Mouse (Mus musculus) CH12.LX (cell line): ENCODE results near the gene Capza2. TPM values are rescaled to one million over a fixed set of nuclear protein-coding genes. Genes with fewer than 3 reads are reported as not detected.

Experiments used
- DNase-seq: peaks from one replicate; pipeline ENCODE4 v3.0.0-alpha.2; 2013; ENCODE audit errors: extremely low read depth
- H3K27ac ChIP-seq: 2 replicates; pipeline ENCODE4 v1.5.1; 2012; ENCODE audit warnings: low read depth, mild to moderate bottlenecking, control low read depth, moderate library complexity; ENCODE audit not compliant: insufficient read depth
- H3K27me3 ChIP-seq: replicated peaks from 2 replicates; pipeline ENCODE3; 2012; ENCODE audit warnings: inconsistent platforms
- H3K36me3 ChIP-seq, 2 experiments: replicated peaks in 1 of 2; 2 replicates each; pipeline versions ENCODE3 to v1.6.1; 2012; ENCODE audit warnings: inconsistent platforms in 1 of 2, low read length in 1 of 2, mild to moderate bottlenecking in 1 of 2, mixed read lengths in 1 of 2, moderate library complexity in 1 of 2; ENCODE audit not compliant: control insufficient read depth in 1 of 2, insufficient read depth in 1 of 2
- H3K4me1 ChIP-seq, 2 experiments: 2 replicates each; pipeline ENCODE4 v1.6.1; 2012; ENCODE audit warnings: inconsistent platforms in 1 of 2, moderate library complexity in 1 of 2; ENCODE audit not compliant: insufficient read depth in 2 of 2, control insufficient read depth in 1 of 2
- H3K4me2 ChIP-seq: 2 replicates; pipeline ENCODE4 v1.6.1; 2012; ENCODE audit warnings: low read depth, mild to moderate bottlenecking, control low read depth; ENCODE audit not compliant: poor library complexity, insufficient read depth, severe bottlenecking
- H3K4me3 ChIP-seq, 3 experiments: fragments of 150-350 bp in 1 of 3; sonication (generic) in 1 of 3; replicated peaks in 1 of 3; 2 replicates each; pipeline versions ENCODE3 to v1.5.1; 2011 to 2012; ENCODE audit warnings: low read depth in 2 of 3, low read length in 2 of 3, mild to moderate bottlenecking in 2 of 3, moderate library complexity in 2 of 3, control low read depth in 1 of 3, improper control_type of control experiment in 1 of 3, inconsistent platforms in 1 of 3, mixed read lengths in 1 of 3; ENCODE audit not compliant: poor library complexity in 1 of 3
- H3K79me2 ChIP-seq: replicated peaks from 2 replicates; pipeline ENCODE4 v1.6.1; 2012; ENCODE audit warnings: mild to moderate bottlenecking, moderate library complexity; ENCODE audit not compliant: control insufficient read depth, poor library complexity, insufficient read depth, severe bottlenecking; ENCODE audit errors: extremely low read depth
- H3K9ac ChIP-seq: 2 replicates; pipeline ENCODE4 v1.6.1; 2012; ENCODE audit warnings: low read depth, mild to moderate bottlenecking, control low read depth, moderate library complexity; ENCODE audit not compliant: insufficient read depth
- H3K9me3 ChIP-seq: replicated peaks from 2 replicates; pipeline ENCODE3; 2012; ENCODE audit warnings: low read length, inconsistent platforms, mixed read lengths
- CHD1 ChIP-seq: IDR thresholded peaks from 2 replicates; pipeline ENCODE4 v1.6.1; 2012; ENCODE audit warnings: low read depth, low read length, improper control_type of control experiment, inconsistent platforms
- KAT2A ChIP-seq: IDR thresholded peaks from 2 replicates; pipeline ENCODE4 v1.6.1; 2012; ENCODE audit warnings: low read length, improper control_type of control experiment, inconsistent platforms; ENCODE audit not compliant: insufficient replicate concordance
- MEF2A ChIP-seq: IDR thresholded peaks from 2 replicates; pipeline ENCODE4 v1.6.1; 2014; ENCODE audit warnings: low read depth, mild to moderate bottlenecking, inconsistent platforms, low read length, improper control_type of control experiment, borderline replicate concordance
- UBTF ChIP-seq: IDR thresholded peaks from 2 replicates; pipeline ENCODE4 v1.6.1; 2012; ENCODE audit warnings: low read depth, mild to moderate bottlenecking, inconsistent platforms, low read length, improper control_type of control experiment, moderate library complexity
- ZNF384 ChIP-seq: IDR thresholded peaks from 2 replicates; pipeline ENCODE4 v1.6.1; 2012; ENCODE audit warnings: low read depth, low read length, improper control_type of control experiment, inconsistent platforms
- dilution Hi-C: fragments of 300-500 bp; cut with MboI; formaldehyde crosslinking; loops from 2 replicates; pipeline ENCODE4 v1.14.3; 2020; ENCODE audit warnings: low sequenced_read_pairs; ENCODE audit not compliant: extremely low pct_unique_long_range_greater_than_20kb, extremely low pct_ligation_motif_present
- in situ Hi-C: fragments of 300-500 bp; cut with MboI; formaldehyde crosslinking; loops from 3 replicates; pipeline ENCODE4 v1.14.3; 2019; ENCODE audit warnings: low sequenced_read_pairs, low pct_ligation_motif_present, low pct_unique_long_range_greater_than_20kb, mixed read lengths
- polyA plus RNA-seq: library from polyadenylated mRNA; unstranded; fragments of >175 nt; gene quantifications from 2 replicates; pipeline ENCODE4 v1.2.1, GENCODE M21; 2012; ENCODE audit warnings: low read depth; ENCODE audit not compliant: insufficient read length
- total RNA-seq, 2 experiments: library from RNA; depleted of rRNA; stranded (reverse); fragments of 300-350 nt in 1 of 2; fragments of >200 nt in 1 of 2; gene quantifications; 2 replicates each; pipeline ENCODE4 v1.2.3; 2012 to 2014

Gene Capza2
- total and polyA plus RNA-seq, 3 experiments, result 64.9 to 277 (median 171) TPM

GRCm38 (mm10) chr6:17705973-17706372, 69.9 kb downstream of the Capza2 start:
- H3K4me1 ChIP-seq, result peaks cover under 1 to 8% of the 10 kb centered on the region in 2 experiments; a peak in 3 of 4 replicates
- in situ Hi-C loops (no loop called here), dilution Hi-C loops (no loop called here)
- no peak overlapping the region for H3K27ac ChIP-seq
- TF ChIP-seq KAT2A (no peak), MEF2A (no peak), UBTF (no peak), CHD1 (no peak), ZNF384 (peak; percentile 37)
- H3K9me3 ChIP-seq, result no peaks in the 10 kb centered on the region
- no peak overlapping the region for H3K4me3 ChIP-seq
- H3K79me2 ChIP-seq, result no peaks in the 10 kb centered on the region
- no peak overlapping the region for H3K9ac ChIP-seq
- DNase-seq, result no peak
- H3K4me2 ChIP-seq, result no peak overlapping the region
- H3K27me3 ChIP-seq, result no peaks in the 10 kb centered on the region
- peaks cover 0 to 3% of the 10 kb centered on the region in 2 experiments for H3K36me3 ChIP-seq

Other genes starting within 250 kb of the Capza2 start
- gene Met, start 172.4 kb upstream of the Capza2 start, total RNA-seq (2012; rRNA removed), result 0.13 and 0.34 TPM in 2 replicates
- 0.26 and 0.39 TPM in 2 replicates for gene Met, start 172.4 kb upstream of the Capza2 start, total RNA-seq (2014; rRNA removed)
- gene Met, start 172.4 kb upstream of the Capza2 start, polyA plus RNA-seq, result 0.53 TPM in 2 replicates
- 26.4 and 33.9 TPM in 2 replicates for gene St7, start 56.7 kb downstream of the Capza2 start, total RNA-seq (2012; rRNA removed)
- 57.2 and 64.1 TPM in 2 replicates for gene St7, start 56.7 kb downstream of the Capza2 start, total RNA-seq (2014; rRNA removed)
- 34.4 and 35.3 TPM in 2 replicates for gene St7, start 56.7 kb downstream of the Capza2 start, polyA plus RNA-seq